Comparison of ENCODE assay signal across 7 mouse cellular contexts in genomic region chr10:117745570-117746296, GRCm38 (mm10). TPM values are rescaled to one million over a fixed set of nuclear protein-coding genes. Genes with fewer than 3 reads are reported as not detected.
DNase-seq lines count a peak whose midpoint lies in the region; ATAC-seq and TF ChIP-seq lines count a peak whose summit lies in the region.
"Not testable (repeated sequence)": the region's sequence is repeated elsewhere in the genome, so short reads cannot be mapped to it uniquely, and the experiment has no call there.

No protein-coding gene starts in this region.

- not testable (repeated sequence) for H3K9me3 ChIP-seq in hindbrain, embryonic 15.5 days; limb, embryonic 10.5 days (replicated peaks); megakaryocyte, embryonic 14.5 days

- not testable (repeated sequence) for TF ChIP-seq POLR2A in olfactory bulb, adult 2 months (IDR thresholded peaks at IDR 0.05; ENCODE audit: insufficient read depth, low read depth, low read length)

- H3K9ac ChIP-seq in hindbrain, embryonic 15.5 days, result peak overlapping the region; percentile 65

- peak; percentile 13 for DNase-seq in T-cell, adult 2 months (ENCODE audit: low spot score)
- DNase-seq in limb, embryonic 10.5 days (ENCODE audit: low spot score), result peak; percentile 53

- H3K36me3 ChIP-seq in hindbrain, embryonic 15.5 days, result peaks cover 11% of the 10 kb centered on the region
- peaks cover 53% of the 10 kb centered on the region for H3K36me3 ChIP-seq in limb, embryonic 10.5 days
- peaks cover 58% of the 10 kb centered on the region for H3K36me3 ChIP-seq in megakaryocyte, embryonic 14.5 days (replicated peaks; ENCODE audit: low read length)

- H3K4me3 ChIP-seq in hindbrain, embryonic 15.5 days, result peak overlapping the region; percentile 55
- H3K4me3 ChIP-seq in limb, embryonic 10.5 days, result peak overlapping the region; percentile 63
- H3K4me3 ChIP-seq in megakaryocyte, embryonic 14.5 days (replicated peaks), result peak overlapping the region; percentile 92
- H3K4me3 ChIP-seq in olfactory bulb, adult 2 months (ENCODE audit: insufficient read depth, low read depth, low read length), result peak overlapping the region; percentile 54

- ATAC-seq in common myeloid progenitor, adult 5-6 weeks (replicated peaks; ENCODE audit: low read depth, poor library complexity, severe bottlenecking), result peak; percentile 57
- ATAC-seq in frontal cortex, adult (ENCODE audit: low TSS enrichment), result peak; percentile 22
- ATAC-seq in hindbrain, embryonic 15.5 days (ENCODE audit: low FRiP score, low read depth), result peak; percentile 79

- not testable (repeated sequence) for TF ChIP-seq CTCF in olfactory bulb, adult 2 months (IDR thresholded peaks at IDR 0.05; ENCODE audit: insufficient read depth, low read depth, low read length)

- peaks cover 24% of the 10 kb centered on the region for H3K4me1 ChIP-seq in hindbrain, embryonic 15.5 days (replicated peaks)
- peaks cover 24% of the 10 kb centered on the region for H3K4me1 ChIP-seq in limb, embryonic 10.5 days
- H3K4me1 ChIP-seq in megakaryocyte, embryonic 14.5 days, result peaks cover 31% of the 10 kb centered on the region
- H3K4me1 ChIP-seq in olfactory bulb, adult 2 months (ENCODE audit: control insufficient read depth, insufficient read depth, low read length), result not testable (repeated sequence)

- under 1% methylated on average over 12 of the region's 46 CpGs for WGBS in hindbrain, embryonic 15.5 days
- WGBS in limb, embryonic 10.5 days, result under 1% methylated on average over 19 of the region's 46 CpGs
- WGBS in olfactory bulb, adult 2 months, result under 1% methylated on average over 15 of the region's 46 CpGs

- H3K27me3 ChIP-seq in hindbrain, embryonic 15.5 days; limb, embryonic 10.5 days (ENCODE audit: low read depth, poor library complexity, severe bottlenecking); megakaryocyte, embryonic 14.5 days (replicated peaks): not testable (repeated sequence)

- peak overlapping the region; percentile 61 for H3K27ac ChIP-seq in hindbrain, embryonic 15.5 days (replicated peaks)
- H3K27ac ChIP-seq in limb, embryonic 10.5 days, result peak overlapping the region; percentile 79
- not testable (repeated sequence) for H3K27ac ChIP-seq in olfactory bulb, adult 2 months (ENCODE audit: insufficient read depth, low read depth, low read length)

- H3K4me2 ChIP-seq in hindbrain, embryonic 15.5 days, result peak overlapping the region; percentile 71

RNA-seq across cellular contexts. Expression of gene Slc35e3, which starts 0.4 kb away (rescaled TPM):
- total RNA-seq in common myeloid progenitor, adult 5-6 weeks (2017), result 8.1 and 8.7 TPM in 2 replicates
- polyA plus RNA-seq in hindbrain, embryonic 15.5 days (2015; fragmentation: Nextera tagmentation; extraction: Ambion mirVana), result 29.4 and 32.4 TPM in 2 replicates
- polyA plus RNA-seq in limb, embryonic 10.5 days (2016; fragmentation: Nextera tagmentation; extraction: Ambion mirVana), result 16.4 and 22.1 TPM in 2 replicates
- 0.47 TPM in 1 of 2 replicates, not detected in the other for polyA plus RNA-seq in megakaryocyte, embryonic 14.5 days (2012; ENCODE audit: insufficient read depth, low replicate concordance)
- polyA plus RNA-seq in olfactory bulb, adult 2 months (2012; ENCODE audit: insufficient read depth, insufficient read length, low replicate concordance, missing spikeins), result not detected in 2 replicates

RNA-seq across cellular contexts. Expression of gene Mdm2, which starts 35.2 kb away (rescaled TPM):
- 67.0 and 76.1 TPM in 2 replicates for total RNA-seq in common myeloid progenitor, adult 5-6 weeks (2017)
- polyA plus RNA-seq in hindbrain, embryonic 15.5 days (2015; fragmentation: Nextera tagmentation; extraction: Ambion mirVana), result 47.1 and 52.5 TPM in 2 replicates
- 56.3 and 62.4 TPM in 2 replicates for polyA plus RNA-seq in limb, embryonic 10.5 days (2016; fragmentation: Nextera tagmentation; extraction: Ambion mirVana)
- polyA plus RNA-seq in megakaryocyte, embryonic 14.5 days (2012; ENCODE audit: insufficient read depth, low replicate concordance), result 39.9 and 41.8 TPM in 2 replicates
- not detected in 2 replicates for polyA plus RNA-seq in olfactory bulb, adult 2 months (2012; ENCODE audit: insufficient read depth, insufficient read length, low replicate concordance, missing spikeins)

RNA-seq across cellular contexts. Expression of gene Nup107, which starts 46.8 kb away (rescaled TPM):
- total RNA-seq in common myeloid progenitor, adult 5-6 weeks (2017), result 126 and 151 TPM in 2 replicates
- polyA plus RNA-seq in hindbrain, embryonic 15.5 days (2015; fragmentation: Nextera tagmentation; extraction: Ambion mirVana), result 31.4 and 33.4 TPM in 2 replicates
- polyA plus RNA-seq in limb, embryonic 10.5 days (2016; fragmentation: Nextera tagmentation; extraction: Ambion mirVana), result 109 and 111 TPM in 2 replicates
- polyA plus RNA-seq in megakaryocyte, embryonic 14.5 days (2012; ENCODE audit: insufficient read depth, low replicate concordance), result 10.8 TPM in 1 of 2 replicates, not detected in the other
- not detected in 2 replicates for polyA plus RNA-seq in olfactory bulb, adult 2 months (2012; ENCODE audit: insufficient read depth, insufficient read length, low replicate concordance, missing spikeins)

Comparison
In these comparisons a context has a peak if more than half of its experiments do, and no peak if none do; other contexts are left out.
1. ATAC-seq: peak in every context shown above with its lines; median percentile 79 in hindbrain, embryonic 15.5 days; 57 in common myeloid progenitor, adult 5-6 weeks; 22 in frontal cortex, adult.
2. RNA of gene Slc35e3, which starts 0.4 kb away (polyA plus RNA-seq): 29.4 to 32.4 TPM in hindbrain, embryonic 15.5 days and 16.4 to 22.1 TPM in limb, embryonic 10.5 days; 0.47 TPM in megakaryocyte, embryonic 14.5 days and not detected in olfactory bulb, adult 2 months; every median in the first group is over 10 times any median in the second.
3. RNA of gene Mdm2, which starts 35.2 kb away (polyA plus RNA-seq): 56.3 to 62.4 TPM in limb, embryonic 10.5 days, 47.1 to 52.5 TPM in hindbrain, embryonic 15.5 days and 39.9 to 41.8 TPM in megakaryocyte, embryonic 14.5 days; not detected in olfactory bulb, adult 2 months; every median in the first group is over 10 times any median in the second.
4. Peak in every context shown above with its lines, with median percentiles within 50 percentile points of each other: H3K4me3 ChIP-seq.